Mouse (Mus musculus) gastrocnemius, adult 18-20 months (tissue): ENCODE results near the gene Gm340. TPM values are rescaled to one million over a fixed set of nuclear protein-coding genes. Genes with fewer than 3 reads are reported as not detected.

Source experiments
- DNase-seq: peaks from one replicate; pipeline ENCODE4 v3.0.0; 2021; ENCODE audit warnings: low spot score
- long read RNA-seq, 2 experiments: library from polyadenylated mRNA; stranded (forward); transcript quantifications; one replicate each; pipeline ENCODE4 v2.0.0; 2021
- total RNA-seq, 2 experiments: library from RNA; stranded (reverse); gene quantifications; 2 replicates each; pipeline ENCODE4 v1.2.3; 2021

Gene Gm340
- 1 to 10 TPM; 4.3 to 5.6 TPM for total RNA-seq
- long read RNA-seq, experiment 1 = 0 reads
- long read RNA-seq, experiment 2 = 0 reads

DNA sequence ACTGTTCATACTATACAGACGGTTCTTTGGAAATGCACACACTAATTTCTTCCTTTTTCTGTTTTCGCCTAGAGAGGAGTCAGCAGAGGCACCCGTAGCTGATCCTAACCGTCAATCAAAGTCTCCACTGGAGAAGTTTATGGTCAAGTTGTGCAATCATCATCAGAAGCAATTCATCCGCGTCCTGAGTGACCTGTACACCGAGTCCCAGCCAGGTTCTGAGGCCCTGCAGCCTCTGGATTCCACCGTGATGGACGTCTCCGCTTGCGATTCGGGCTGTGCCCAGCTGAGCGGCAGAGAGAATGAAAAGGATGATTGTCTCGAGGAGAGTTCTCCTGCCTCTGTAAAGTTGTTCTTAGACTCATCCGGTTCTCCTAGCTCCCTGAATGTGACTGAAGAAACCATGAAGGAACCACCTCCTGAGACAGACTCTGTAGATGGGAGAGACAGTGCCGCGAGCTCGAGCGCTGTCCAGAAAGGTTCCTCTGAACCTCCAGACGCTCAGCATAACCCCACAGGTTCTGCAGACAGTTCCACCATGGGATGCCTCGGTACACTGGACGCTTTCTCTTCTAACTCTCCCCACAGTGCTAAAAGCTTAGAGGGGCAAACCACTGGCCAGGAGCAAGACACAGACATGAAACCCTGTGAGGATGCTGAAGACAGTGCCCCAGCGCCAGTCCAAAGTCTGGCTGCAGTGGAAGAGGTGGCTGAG lies at the start of gene Gm340:
Gene Gm340 (plus strand): TSS at position 665 of the 715 bp plus-strand sequence.
- DNase-seq = peak; percentile 38

DNA sequence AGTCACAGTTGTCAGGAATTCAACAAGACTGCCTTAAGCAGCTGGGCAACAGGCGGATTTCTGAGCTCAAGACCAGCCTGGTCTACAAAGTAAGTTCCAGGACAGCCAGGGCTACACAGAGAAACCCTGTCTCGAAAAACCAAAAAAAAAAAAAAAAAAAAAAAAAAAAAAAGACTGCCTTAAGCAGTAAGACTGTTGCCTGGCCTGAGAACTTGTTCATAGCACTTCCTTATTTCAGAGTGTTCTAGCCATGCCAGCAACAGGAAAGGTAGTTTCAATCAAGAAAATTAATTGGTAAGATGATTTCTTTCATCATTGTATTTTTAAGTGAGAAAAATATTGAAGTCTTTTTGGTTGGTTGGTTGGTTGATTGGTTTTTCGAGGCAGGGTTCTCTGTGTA lies 48.1 kb upstream of the Gm340 start:
- DNase-seq = no peak

DNA sequence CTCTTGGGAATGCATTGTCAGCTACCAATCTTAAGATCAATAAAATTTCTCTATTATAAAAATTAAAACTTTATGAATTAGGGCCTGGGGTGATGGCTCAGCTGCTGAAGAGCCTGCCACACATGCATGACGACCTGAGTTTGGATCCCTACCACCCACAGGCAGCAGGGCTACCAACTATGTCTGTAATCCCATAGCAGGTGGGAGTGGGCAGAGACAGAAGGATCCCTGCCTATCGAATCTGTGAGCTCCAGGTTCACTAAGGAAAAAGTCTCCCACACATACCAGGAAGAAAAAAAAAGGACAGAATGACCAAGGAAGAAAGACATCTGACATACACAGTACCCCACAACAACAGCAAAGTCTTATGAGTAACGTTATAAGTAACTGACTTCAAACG lies 25.2 kb upstream of the Gm340 start:
- DNase-seq = no peak

GRCm38 (mm10) chr19:41557491-41557890 lies 24.7 kb upstream of the Gm340 start:
- DNase-seq = no peak

DNA sequence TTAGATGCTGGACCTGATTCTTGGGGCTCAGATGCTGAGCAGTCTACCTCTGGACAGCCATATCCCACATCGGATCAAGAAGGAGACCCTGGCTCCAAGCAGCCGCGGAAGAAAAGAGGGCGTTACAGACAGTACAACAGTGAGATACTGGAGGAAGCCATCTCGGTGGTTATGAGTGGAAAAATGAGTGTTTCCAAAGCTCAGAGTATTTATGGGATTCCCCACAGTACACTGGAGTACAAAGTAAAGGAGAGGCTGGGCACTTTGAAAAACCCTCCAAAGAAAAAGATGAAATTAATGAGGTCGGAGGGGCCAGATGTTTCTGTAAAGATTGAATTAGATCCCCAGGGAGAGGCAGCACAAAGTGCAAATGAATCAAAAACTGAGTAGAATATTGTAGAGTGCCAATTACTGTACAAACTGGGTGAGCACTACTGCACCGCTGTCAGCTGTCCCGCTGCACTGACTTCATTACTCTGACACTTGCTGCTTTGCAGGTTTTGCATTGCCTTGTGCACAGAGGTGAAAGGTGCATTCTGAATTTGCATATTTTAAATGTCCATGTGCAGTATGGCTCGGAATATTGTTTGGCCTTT lies 23.2 kb upstream of the Gm340 start:
- DNase-seq = no peak

- no peak for DNase-seq
Observed at GRCm38 (mm10) chr19:41560856-41561255, 21.3 kb upstream of the Gm340 start.

GRCm38 (mm10) chr19:41568791-41569190 lies 13.4 kb upstream of the Gm340 start:
- no peak for DNase-seq

GRCm38 (mm10) chr19:41573700-41574099 lies 8.5 kb upstream of the Gm340 start:
- no peak for DNase-seq

- DNase-seq = no peak
Observed at GRCm38 (mm10) chr19:41577576-41577975, 4.6 kb upstream of the Gm340 start.

GRCm38 (mm10) chr19:41579311-41579920 lies 2.8 kb upstream of the Gm340 start:
- peak; percentile 32 for DNase-seq

DNA sequence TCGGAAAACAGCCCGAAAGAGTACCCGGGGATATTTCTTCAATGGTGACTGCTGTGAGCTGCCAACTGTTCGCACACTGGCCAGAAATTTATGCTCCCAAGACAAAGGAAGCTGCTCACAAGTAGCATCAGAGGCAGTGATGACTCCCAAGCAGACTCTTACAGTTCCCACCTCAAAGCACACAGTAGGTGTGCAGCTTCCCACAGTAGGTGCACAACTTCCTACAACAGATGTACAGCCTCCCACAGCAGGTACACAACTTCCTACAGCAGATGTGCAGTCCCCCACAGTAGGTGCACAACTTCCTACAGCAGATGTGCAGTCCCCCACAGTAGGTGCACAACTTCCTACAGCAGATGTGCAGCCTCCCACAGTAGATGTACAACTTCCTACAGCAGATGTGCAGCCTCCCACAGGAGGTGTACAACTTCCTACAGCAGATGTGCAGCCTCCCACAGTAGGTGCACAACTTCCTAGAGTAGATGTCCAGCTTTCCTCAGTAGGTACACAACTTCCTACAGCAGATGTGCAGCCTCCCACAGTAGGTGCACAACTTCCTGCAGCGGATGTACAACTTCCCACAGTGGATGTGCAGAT lies 846 bp downstream of the Gm340 start:
- no peak for DNase-seq

DNA sequence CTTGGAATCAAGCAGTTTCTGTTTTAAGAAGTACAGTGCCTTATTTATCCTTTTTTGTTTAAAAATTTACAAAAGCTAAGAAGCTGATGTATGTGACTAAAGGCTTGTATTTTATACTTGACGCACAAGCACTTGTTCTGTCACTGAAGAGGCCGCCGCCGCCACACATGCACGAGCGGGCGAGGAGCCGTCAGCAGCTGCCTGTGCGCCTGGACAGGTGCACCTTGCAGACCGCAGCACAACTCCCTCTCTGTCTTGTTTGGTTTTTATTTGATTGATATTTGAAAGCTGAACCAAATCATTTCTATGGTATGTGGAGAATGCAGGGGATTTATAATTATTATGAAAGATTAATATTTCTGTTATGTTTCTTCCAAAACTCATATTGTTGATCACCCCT lies 4.6 kb downstream of the Gm340 start:
- DNase-seq = no peak

- peak; percentile 40 for DNase-seq
Observed at GRCm38 (mm10) chr19:41587431-41588222, 5.5 kb downstream of the Gm340 start.

DNA sequence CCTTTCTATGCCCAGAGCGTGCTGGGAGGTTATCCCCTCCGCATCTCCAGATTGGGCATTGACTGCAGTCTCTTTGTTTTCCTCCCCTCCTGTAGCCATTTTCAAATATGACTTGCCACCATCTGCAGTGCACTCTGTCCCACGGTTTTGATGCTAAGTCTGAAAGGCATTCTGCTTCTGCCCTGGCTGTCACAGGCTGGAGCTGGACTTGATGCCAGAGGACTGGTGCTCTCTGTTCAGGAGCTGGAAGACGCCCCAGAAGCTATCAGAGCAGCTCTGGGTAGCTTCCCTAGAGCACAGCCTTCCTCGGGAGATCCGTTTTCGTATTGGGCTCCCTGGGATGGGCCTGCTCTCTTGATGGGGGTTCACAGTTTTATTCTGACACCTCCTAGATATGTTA lies 6.9 kb downstream of the Gm340 start:
- no peak for DNase-seq

DNA sequence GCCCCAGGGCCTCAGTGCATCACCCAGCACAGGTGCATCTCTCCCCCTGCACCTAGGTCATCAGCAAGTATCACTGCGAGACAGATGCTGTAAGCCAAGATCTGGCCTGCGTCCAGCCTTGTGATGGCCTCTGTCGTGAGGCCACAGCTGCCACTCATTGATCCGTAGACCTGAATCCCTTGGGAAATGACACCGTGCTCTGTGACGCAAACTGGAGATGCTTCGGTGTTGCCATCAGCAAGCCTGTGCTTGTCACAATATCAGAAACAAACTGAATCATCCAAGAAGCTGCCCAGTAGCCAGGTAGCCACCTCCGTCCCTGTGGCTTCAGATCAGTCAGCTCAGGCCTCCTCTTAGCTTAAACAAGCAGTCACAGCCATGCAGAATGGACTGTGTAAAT lies 7.5 kb downstream of the Gm340 start:
- no peak for DNase-seq

DNA sequence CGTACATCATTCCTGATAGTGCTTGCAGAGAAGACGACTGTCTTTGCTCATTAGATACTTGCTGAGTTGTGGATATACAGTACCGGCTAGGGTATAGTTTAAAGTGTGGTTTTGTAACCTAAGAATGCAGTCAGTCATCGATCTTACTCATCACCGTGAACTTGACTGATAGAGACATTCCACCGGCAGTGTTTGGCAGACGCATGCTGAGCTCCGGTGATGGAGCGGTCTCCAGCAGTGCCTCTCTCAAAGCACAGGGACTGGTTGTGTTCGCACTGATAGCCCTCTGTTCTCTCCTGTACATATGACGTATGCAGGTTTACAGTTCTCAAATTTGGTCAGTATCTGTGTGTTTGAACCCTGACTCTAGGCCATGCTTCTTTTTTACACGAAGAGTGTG lies 9.6 kb downstream of the Gm340 start:
- no peak for DNase-seq

DNA sequence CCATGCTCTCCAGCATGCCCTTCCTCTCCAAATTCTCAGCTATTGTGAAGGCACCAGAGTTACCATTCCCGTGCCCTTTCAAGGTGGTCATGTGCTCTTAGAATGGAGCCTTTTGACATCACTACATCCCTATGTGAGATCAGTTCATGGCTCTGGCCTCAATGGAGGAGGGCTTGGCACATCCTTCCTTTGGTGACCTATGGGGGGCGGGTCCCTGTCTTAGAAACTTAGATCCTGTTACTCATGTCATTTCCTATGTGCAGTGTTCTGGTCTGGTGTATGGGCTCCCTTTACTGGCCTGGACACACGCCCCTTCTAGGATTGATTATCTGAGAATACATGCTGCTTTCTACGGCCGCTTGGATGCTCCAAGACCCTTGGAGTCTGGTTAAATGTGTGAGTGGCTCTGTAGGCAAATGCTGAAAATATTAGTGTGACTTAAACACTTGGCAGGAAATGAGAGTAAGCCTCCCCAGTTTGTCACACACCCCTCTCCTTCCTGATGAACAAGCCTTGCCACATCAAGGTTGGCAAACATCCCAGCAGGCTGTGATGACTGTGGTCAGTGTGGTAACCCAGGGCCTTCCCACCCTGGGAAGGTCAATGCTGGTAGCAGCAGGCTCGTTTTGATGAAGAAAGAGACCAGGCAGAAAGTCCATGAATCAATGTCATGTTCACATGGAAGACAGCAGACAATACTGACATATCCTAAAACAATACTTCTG lies 15.2 kb downstream of the Gm340 start:
- DNase-seq = peak; percentile 32

DNA sequence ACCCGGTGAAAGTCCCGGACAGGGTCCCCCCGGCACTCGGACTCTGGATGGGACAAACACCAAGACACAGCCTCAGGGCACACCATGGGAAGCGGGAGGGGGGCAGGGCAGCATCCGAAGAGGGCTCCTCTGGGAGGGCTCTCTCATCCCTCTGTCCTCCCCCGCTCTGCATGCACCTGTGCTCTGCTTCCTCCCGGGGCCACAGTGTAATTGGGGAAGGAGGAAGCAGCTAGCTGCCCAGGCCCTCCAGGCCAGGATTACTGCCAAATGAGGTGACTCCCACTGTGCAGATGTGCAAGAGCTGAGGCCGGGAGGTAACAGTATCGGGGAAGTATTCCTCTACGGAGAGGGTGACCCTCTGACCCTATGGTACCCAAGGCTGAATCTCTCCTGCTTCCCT lies 18.5 kb downstream of the Gm340 start:
- no peak for DNase-seq

DNA sequence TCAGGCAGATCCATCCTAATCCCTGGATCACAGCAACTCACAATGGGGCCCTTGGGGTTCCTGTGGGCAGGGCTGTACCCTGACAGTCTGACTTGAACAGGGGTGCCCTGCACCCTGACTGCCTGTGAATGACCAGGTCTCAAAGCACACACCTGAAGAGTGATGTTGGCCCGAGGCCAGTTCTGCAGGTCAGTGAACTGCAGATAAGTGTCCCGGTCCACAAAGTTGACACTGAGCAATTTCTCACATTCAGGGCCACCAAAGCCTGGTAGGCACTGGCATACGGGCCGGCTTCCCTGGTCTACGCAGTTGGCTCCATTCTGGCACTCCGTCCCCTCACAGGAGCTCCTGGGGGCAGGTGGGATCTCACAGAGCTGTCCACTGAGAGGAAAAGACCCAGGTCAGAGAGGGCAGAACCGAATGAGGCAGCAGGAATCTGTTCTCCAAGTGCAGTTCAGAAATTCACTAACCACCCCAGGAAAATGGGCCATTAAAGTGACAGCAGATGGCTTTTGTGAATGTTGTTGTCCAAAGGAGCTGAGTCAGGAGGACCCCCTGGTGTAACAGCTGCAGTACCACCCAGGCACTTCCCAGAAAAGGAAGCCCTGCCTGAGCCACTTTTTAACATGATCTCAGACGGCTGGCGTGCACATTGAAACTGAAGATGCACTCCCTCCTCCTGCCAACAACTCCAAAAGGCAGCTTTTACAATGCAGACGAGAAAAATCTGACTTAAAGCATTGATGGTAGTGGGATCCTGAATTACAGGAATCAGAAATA lies 24.2 kb downstream of the Gm340 start:
- DNase-seq = peak; percentile 57

DNA sequence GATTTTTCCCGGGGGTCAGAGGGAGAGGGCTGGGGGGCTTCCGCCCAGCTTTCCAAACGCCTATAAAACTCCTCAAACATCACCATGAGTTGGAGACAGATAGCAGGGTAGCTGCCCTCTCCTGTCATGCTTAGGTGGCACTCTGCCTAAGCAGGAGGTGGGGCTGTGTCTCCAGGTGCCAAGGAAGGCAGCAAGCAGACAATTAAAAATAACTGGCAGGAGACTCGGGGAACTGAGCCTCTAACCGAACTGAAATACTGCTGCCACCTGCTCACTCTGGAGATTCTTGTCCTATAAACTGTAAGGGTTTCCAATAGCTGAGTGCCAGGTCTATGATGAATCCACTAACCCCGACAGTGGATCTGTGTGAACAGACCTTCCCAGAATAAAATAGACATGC lies 29.5 kb downstream of the Gm340 start:
- DNase-seq = peak; percentile 47
